In genomic region chr1:160149291-160149906, GRCm38 (mm10) we compare ENCODE assay signal across 11 mouse cellular contexts. TPM values are rescaled to one million over a fixed set of nuclear protein-coding genes. Genes with fewer than 3 reads are reported as not detected.
DNase-seq lines count a peak whose midpoint lies in the region; ATAC-seq and TF ChIP-seq lines count a peak whose summit lies in the region.
"Had no signal": no experiment of that assay in that cellular context is flagged by ENCODE, and none has a peak within 500 bp of the region (broad histone marks: within the 10 kb centered on the region; RNA-seq: fewer than 3 reads in every experiment).

No protein-coding gene starts in this region.

- TF ChIP-seq CTCF in lung, adult 2 months (IDR thresholded peaks at IDR 0.05; ENCODE audit: insufficient read depth, low read length) = no peak

- no peaks in the 10 kb centered on the region for H3K36me3 ChIP-seq in hindbrain, embryonic 11.5 days (ENCODE audit: control insufficient read depth, insufficient read depth, low read length)
- H3K36me3 ChIP-seq: heart, embryonic 15.5 days had no signal

- no peak overlapping the region for H3K4me2 ChIP-seq in hindbrain, embryonic 11.5 days (replicated peaks; ENCODE audit: low read depth, low read length)
- H3K4me2 ChIP-seq: heart, embryonic 15.5 days had no signal

- H3K9ac ChIP-seq in hindbrain, embryonic 11.5 days (ENCODE audit: low read depth, low read length) = no peak overlapping the region
- H3K9ac ChIP-seq: heart, embryonic 15.5 days had no signal

- ATAC-seq in hindbrain, embryonic 11.5 days (ENCODE audit: low FRiP score) = peak; percentile 77

- H3K27ac ChIP-seq in hindbrain, embryonic 11.5 days (ENCODE audit: low read depth, low read length) = no peak overlapping the region
- H3K27ac ChIP-seq: heart, embryonic 15.5 days had no signal

- peak; percentile 6 for DNase-seq in lung, postnatal 10 days
- DNase-seq in lung, adult 2 months = no peak
- DNase-seq in hindbrain, embryonic 11.5 days (ENCODE audit: low spot score) = peak; percentile 17
- peak; percentile 4 to 24 for DNase-seq in left cerebral cortex, adult 8-10 months (ENCODE audit: low spot score in 2 of 2)
- DNase-seq in right cerebral cortex, postnatal 36 days (ENCODE audit: low spot score in 2 of 2) = peak; percentile 15 to 35
- no peak for DNase-seq in retina, embryonic 14.5 days (ENCODE audit: low spot score)
- no peak for DNase-seq in adrenal gland, postnatal 14 days
- DNase-seq in kidney, adult 8-10 months = no peak
- DNase-seq: lung, postnatal 4 days had no signal

- no peaks in the 10 kb centered on the region for H3K27me3 ChIP-seq in hindbrain, embryonic 11.5 days (ENCODE audit: control insufficient read depth, insufficient read depth, low read length)
- H3K27me3 ChIP-seq: heart, embryonic 15.5 days had no signal

- H3K4me3 ChIP-seq in lung, adult 2 months (replicated peaks; ENCODE audit: extremely low read depth, low read depth, low read length) = no peak overlapping the region
- H3K4me3 ChIP-seq in hindbrain, embryonic 11.5 days (ENCODE audit: low read depth, low read length) = no peak overlapping the region
- H3K4me3 ChIP-seq: heart, embryonic 15.5 days had no signal

- TF ChIP-seq POLR2A in lung, adult 2 months (IDR thresholded peaks at IDR 0.05; ENCODE audit: borderline replicate concordance, extremely low read depth, low read depth, low read length) = no peak

- H3K9me3 ChIP-seq in hindbrain, embryonic 11.5 days (ENCODE audit: control insufficient read depth, low read length) = no peaks in the 10 kb centered on the region
- H3K9me3 ChIP-seq: heart, embryonic 15.5 days had no signal

- WGBS in lung, adult 2 months = 57% methylated on average over 11 of the region's 11 CpGs
- 64% methylated on average over 11 of the region's 11 CpGs for WGBS in hindbrain, embryonic 11.5 days

- no peaks in the 10 kb centered on the region for H3K4me1 ChIP-seq in lung, adult 2 months (ENCODE audit: control insufficient read depth, insufficient read depth, low read length)
- no peaks in the 10 kb centered on the region for H3K4me1 ChIP-seq in hindbrain, embryonic 11.5 days (replicated peaks; ENCODE audit: control insufficient read depth, insufficient read depth, low read length)
- H3K4me1 ChIP-seq: heart, embryonic 15.5 days had no signal

RNA-seq across cellular contexts. Expression of gene Tnn, which starts 4.0 kb away (rescaled TPM):
- 0.63 and 6.0 TPM in 2 replicates for polyA plus RNA-seq in lung, adult 2 months (2012; rRNA removed)
- polyA plus RNA-seq in hindbrain, embryonic 11.5 days (2014; fragmentation: Nextera tagmentation; extraction: Ambion mirVana) = 0.03 TPM in 1 of 2 replicates, not detected in the other
- total RNA-seq in left cerebral cortex, adult 8-10 months (2022) = under 1 TPM; 0.15 to 0.28 (median 0.17) TPM
- total RNA-seq in adrenal gland, postnatal 14 days (2021) = 0.30 and 0.60 TPM in 2 replicates
- polyA plus RNA-seq: testis, adult 2 months had no signal

RNA-seq across cellular contexts. Expression of gene Mrps14, which starts 45.6 kb away (rescaled TPM):
- polyA plus RNA-seq in lung, adult 2 months (2012; rRNA removed) = 11.8 and 18.0 TPM in 2 replicates
- 221 and 233 TPM in 2 replicates for polyA plus RNA-seq in hindbrain, embryonic 11.5 days (2014; fragmentation: Nextera tagmentation; extraction: Ambion mirVana)
- total RNA-seq in left cerebral cortex, adult 8-10 months (2022) = 10 to 100 TPM; 61.1 to 68.7 (median 63.9) TPM
- total RNA-seq in adrenal gland, postnatal 14 days (2021) = 96.4 and 112 TPM in 2 replicates

Comparison
In these comparisons a context has a peak if more than half of its experiments do, and no peak if none do; other contexts are left out.
1. DNase-seq: peak in lung, postnatal 10 days (single experiment), hindbrain, embryonic 11.5 days (single experiment), left cerebral cortex, adult 8-10 months (2 of 2) and right cerebral cortex, postnatal 36 days (2 of 2); none in lung, adult 2 months (single experiment), retina, embryonic 14.5 days (single experiment), adrenal gland, postnatal 14 days (single experiment) and kidney, adult 8-10 months (0 of 2).